Comparison of ENCODE assay signal across 9 mouse cellular contexts in genomic region chr16:90709711-90710289, GRCm38 (mm10). TPM values are rescaled to one million over a fixed set of nuclear protein-coding genes. Genes with fewer than 3 reads are reported as not detected.
DNase-seq lines count a peak whose midpoint lies in the region; ATAC-seq and TF ChIP-seq lines count a peak whose summit lies in the region.
"Had no signal": no experiment of that assay in that cellular context is flagged by ENCODE, and none has a peak within 500 bp of the region (broad histone marks: within the 10 kb centered on the region; RNA-seq: fewer than 3 reads in every experiment).

No protein-coding gene starts in this region.

- TF ChIP-seq CTCF in CH12.LX (conservative IDR thresholded peaks at IDR 0.05 in 1 of 2, IDR thresholded peaks at IDR 0.05 in 1 of 2; ENCODE audit: low read depth in 2 of 2, low read length in 2 of 2) = no peak
- no peak for TF ChIP-seq CTCF in brain, embryonic 14.5 days (IDR thresholded peaks at IDR 0.05; ENCODE audit: borderline replicate concordance, extremely low read depth, insufficient read depth, insufficient read length)
- TF ChIP-seq CTCF in left cerebral cortex, adult 2 months (IDR thresholded peaks at IDR 0.05) = no peak; the same call in 1 of the 2 replicates
- TF ChIP-seq CTCF in midbrain, postnatal 0 days (IDR thresholded peaks at IDR 0.05) = peak; percentile 6; the same call in 1 of the 2 replicates

- WGBS in forebrain, embryonic 13.5 days = 9% methylated on average over 17 of the region's 17 CpGs
- WGBS in hindbrain, embryonic 12.5 days = 21% methylated on average over 17 of the region's 17 CpGs
- WGBS in midbrain, postnatal 0 days = 2% methylated on average over 17 of the region's 17 CpGs

- peaks cover 7 to 17% of the 10 kb centered on the region in 2 experiments; a peak in 3 of 4 replicates for H3K4me1 ChIP-seq in CH12.LX (ENCODE audit: control insufficient read depth in 1 of 2, insufficient read depth in 2 of 2)
- H3K4me1 ChIP-seq in forebrain, embryonic 13.5 days = peaks cover 30% of the 10 kb centered on the region
- peaks cover 20% of the 10 kb centered on the region for H3K4me1 ChIP-seq in hindbrain, embryonic 12.5 days
- H3K4me1 ChIP-seq in midbrain, postnatal 0 days (ENCODE audit: insufficient read depth, low read length) = peaks cover 9% of the 10 kb centered on the region; the same call in 1 of the 2 replicates

- no peak for TF ChIP-seq RAD21 in CH12.LX (IDR thresholded peaks at IDR 0.05; ENCODE audit: low read depth, low read length)

- H3K27me3 ChIP-seq in CH12.LX (replicated peaks) = peaks cover 63% of the 10 kb centered on the region
- peaks cover 9% of the 10 kb centered on the region for H3K27me3 ChIP-seq in forebrain, embryonic 13.5 days
- no peaks in the 10 kb centered on the region; the same call in 1 of the 2 replicates for H3K27me3 ChIP-seq in hindbrain, embryonic 12.5 days
- H3K27me3 ChIP-seq in midbrain, postnatal 0 days (ENCODE audit: insufficient read depth, low read length) = no peaks in the 10 kb centered on the region; the same call in 1 of the 2 replicates

- in situ Hi-C loops in CH12.LX (cut with MboI; ENCODE audit: low pct_ligation_motif_present, low pct_unique_long_range_greater_than_20kb, low sequenced_read_pairs) = loop anchor here (25.0 kb wide), 1 partner anchor 322 kb away; the partner anchor contains the start of gene Hunk

- H3K4me2 ChIP-seq in CH12.LX (ENCODE audit: insufficient read depth, low read depth, poor library complexity, severe bottlenecking) = no peak overlapping the region
- H3K4me2 ChIP-seq in forebrain, embryonic 13.5 days = peak overlapping the region; percentile 59
- H3K4me2 ChIP-seq in hindbrain, embryonic 12.5 days (replicated peaks) = peak overlapping the region; percentile 49
- peak overlapping the region; percentile 62 for H3K4me2 ChIP-seq in midbrain, postnatal 0 days (ENCODE audit: low read depth, low read length, poor library complexity, severe bottlenecking)
- H3K4me2 ChIP-seq: liver, embryonic 13.5 days had no signal

- intact Hi-C loops in left cerebral cortex, adult 2 months (cut with DNase I) = loop anchor here (5.0 kb wide), 2 partner anchors 37 to 217 kb away; no protein-coding TSS in a partner anchor

- dilution Hi-C loops in CH12.LX (cut with MboI; ENCODE audit: extremely low pct_ligation_motif_present, extremely low pct_unique_long_range_greater_than_20kb, low sequenced_read_pairs) = no loop called here

- TF ChIP-seq POLR2A in CH12.LX (IDR thresholded peaks at IDR 0.05; ENCODE audit: low read depth, low read length) = no peak
- no peak for TF ChIP-seq POLR2A in brain, embryonic 14.5 days (IDR thresholded peaks at IDR 0.05; ENCODE audit: borderline replicate concordance, extremely low read depth, insufficient read depth, insufficient read length, poor library complexity, severe bottlenecking)

- peaks cover 5% of the 10 kb centered on the region for H3K9me3 ChIP-seq in CH12.LX (replicated peaks; ENCODE audit: low read length)
- H3K9me3 ChIP-seq in forebrain, embryonic 13.5 days (replicated peaks) = no peaks in the 10 kb centered on the region
- no peaks in the 10 kb centered on the region for H3K9me3 ChIP-seq in hindbrain, embryonic 12.5 days (replicated peaks)
- H3K9me3 ChIP-seq in midbrain, postnatal 0 days (ENCODE audit: low read length) = no peaks in the 10 kb centered on the region
- H3K9me3 ChIP-seq: liver, embryonic 13.5 days had no signal

- H3K27ac ChIP-seq in CH12.LX (ENCODE audit: insufficient read depth, low read depth) = no peak overlapping the region
- peak overlapping the region; percentile 81 for H3K27ac ChIP-seq in forebrain, embryonic 13.5 days
- peak overlapping the region; percentile 77 for H3K27ac ChIP-seq in hindbrain, embryonic 12.5 days
- peak overlapping the region; percentile 92 for H3K27ac ChIP-seq in left cerebral cortex, adult 2 months
- H3K27ac ChIP-seq in midbrain, postnatal 0 days (ENCODE audit: low read depth, low read length) = peak overlapping the region; percentile 77
- H3K27ac ChIP-seq: liver, embryonic 13.5 days had no signal

- H3K4me3 ChIP-seq in CH12.LX (replicated peaks in 1 of 3; ENCODE audit: low read depth in 2 of 3, low read length in 2 of 3, poor library complexity in 1 of 3) = no peak overlapping the region
- peak overlapping the region; percentile 23 for H3K4me3 ChIP-seq in forebrain, embryonic 13.5 days
- H3K4me3 ChIP-seq in hindbrain, embryonic 12.5 days = peak overlapping the region; percentile 20
- H3K4me3 ChIP-seq in left cerebral cortex, adult 2 months = peak overlapping the region; percentile 38
- H3K4me3 ChIP-seq in midbrain, postnatal 0 days (ENCODE audit: low read depth, low read length) = peak overlapping the region; percentile 31
- H3K4me3 ChIP-seq: liver, embryonic 13.5 days had no signal

- H3K79me2 ChIP-seq in CH12.LX (replicated peaks; ENCODE audit: control insufficient read depth, extremely low read depth, insufficient read depth, poor library complexity, severe bottlenecking) = no peaks in the 10 kb centered on the region

- no peak for TF ChIP-seq EP300 in CH12.LX (IDR thresholded peaks at IDR 0.05; ENCODE audit: low read length)

- no peaks in the 10 kb centered on the region for H3K36me3 ChIP-seq in CH12.LX (replicated peaks in 1 of 2; ENCODE audit: control insufficient read depth in 1 of 2, insufficient read depth in 1 of 2, low read length in 1 of 2)
- H3K36me3 ChIP-seq in forebrain, embryonic 13.5 days (ENCODE audit: poor library complexity, severe bottlenecking) = no peaks in the 10 kb centered on the region
- no peaks in the 10 kb centered on the region for H3K36me3 ChIP-seq in hindbrain, embryonic 12.5 days
- no peaks in the 10 kb centered on the region for H3K36me3 ChIP-seq in midbrain, postnatal 0 days (ENCODE audit: insufficient read depth, low read length)
- H3K36me3 ChIP-seq: liver, embryonic 13.5 days had no signal

- no peak for DNase-seq in CH12.LX (ENCODE audit: extremely low read depth)
- peak; percentile 98 for DNase-seq in brain, embryonic 14.5 days (ENCODE audit: low read depth)
- peak; percentile 74 to 78 for DNase-seq in left cerebral cortex, adult 2 months (ENCODE audit: extremely low spot score in 1 of 2, low spot score in 2 of 2)
- peak; percentile 96 for DNase-seq in midbrain, postnatal 0 days (ENCODE audit: low spot score)
- no peak for DNase-seq in B cell, adult 2 months
- no peak for DNase-seq in testis, postnatal 14 days (ENCODE audit: low spot score)
- DNase-seq: liver, embryonic 13.5 days had no signal

- no peak overlapping the region for H3K9ac ChIP-seq in CH12.LX (ENCODE audit: insufficient read depth, low read depth)
- peak overlapping the region; percentile 57 for H3K9ac ChIP-seq in forebrain, embryonic 13.5 days
- peak overlapping the region; percentile 23; the same call in 1 of the 2 replicates for H3K9ac ChIP-seq in hindbrain, embryonic 12.5 days
- peak overlapping the region; percentile 60 for H3K9ac ChIP-seq in midbrain, postnatal 0 days (replicated peaks; ENCODE audit: low read length, poor library complexity, severe bottlenecking)
- H3K9ac ChIP-seq: liver, embryonic 13.5 days had no signal

- ATAC-seq in forebrain, embryonic 13.5 days = peak; percentile 92
- ATAC-seq in hindbrain, embryonic 12.5 days (ENCODE audit: low FRiP score) = peak; percentile 93
- ATAC-seq in midbrain, postnatal 0 days (ENCODE audit: low FRiP score) = peak; percentile 89

TF ChIP-seq in CH12.LX, 34 proteins besides CTCF, POLR2A, EP300 and RAD21:
- TF ChIP-seq ELF1 (IDR thresholded peaks at IDR 0.05; ENCODE audit: low read depth, low read length) = no peak
- no peak for TF ChIP-seq NELFE (IDR thresholded peaks at IDR 0.05; ENCODE audit: low read depth, low read length)
- no peak for TF ChIP-seq RCOR1 (conservative IDR thresholded peaks at IDR 0.05; ENCODE audit: low read depth, low read length)
- no peak for TF ChIP-seq ETS1 (conservative IDR thresholded peaks at IDR 0.05; ENCODE audit: low read depth, low read length)
- TF ChIP-seq MYC (IDR thresholded peaks at IDR 0.05; ENCODE audit: low read depth, low read length) = no peak
- no peak for TF ChIP-seq ZNF384 (IDR thresholded peaks at IDR 0.05; ENCODE audit: low read depth, low read length)
- peak; percentile 23; the same call in 1 of the 2 replicates for TF ChIP-seq BHLHE40 (IDR thresholded peaks at IDR 0.05; ENCODE audit: low read depth, low read length)
- no peak for TF ChIP-seq JUND (conservative IDR thresholded peaks at IDR 0.05; ENCODE audit: low read depth, low read length)

RNA-seq across cellular contexts. Expression of gene Mis18a, which starts 17.4 kb away (rescaled TPM):
- 49.0 and 51.7 TPM in 2 replicates for total RNA-seq in CH12.LX (2012; rRNA removed)
- total RNA-seq in CH12.LX (2014; rRNA removed) = 113 and 120 TPM in 2 replicates
- polyA plus RNA-seq in CH12.LX (2012; ENCODE audit: insufficient read length, low read depth) = 38.3 and 40.5 TPM in 2 replicates
- polyA plus RNA-seq in brain, embryonic 14.5 days (2012; rRNA removed) = 25.8 and 42.3 TPM in 2 replicates
- 73.6 and 75.1 TPM in 2 replicates for polyA plus RNA-seq in forebrain, embryonic 13.5 days (2015; fragmentation: Nextera tagmentation; extraction: Ambion mirVana)
- polyA plus RNA-seq in hindbrain, embryonic 12.5 days (2016; fragmentation: Nextera tagmentation; extraction: Ambion mirVana) = 48.5 and 49.5 TPM in 2 replicates
- total RNA-seq in left cerebral cortex, adult 2 months (2021) = 1 to 10 TPM; 5.4 to 8.2 TPM
- total RNA-seq in midbrain, postnatal 0 days (2014; rRNA removed) = 13.8 and 19.6 TPM in 2 replicates
- 23.6 and 24.9 TPM in 2 replicates for polyA plus RNA-seq in midbrain, postnatal 0 days (2015; fragmentation: Nextera tagmentation; extraction: Ambion mirVana)

RNA-seq across cellular contexts. Expression of gene Mrap, which starts 28.2 kb away (rescaled TPM):
- total RNA-seq in CH12.LX (2012; rRNA removed) (not detected in 2 replicates), CH12.LX (2014; rRNA removed) (not detected in 2 replicates)
- polyA plus RNA-seq in CH12.LX (2012; ENCODE audit: insufficient read length, low read depth) = not detected in 2 replicates
- 0.09 and 0.15 TPM in 2 replicates for polyA plus RNA-seq in brain, embryonic 14.5 days (2012; rRNA removed)
- polyA plus RNA-seq in forebrain, embryonic 13.5 days (2015; fragmentation: Nextera tagmentation; extraction: Ambion mirVana) = 0.18 TPM in 1 of 2 replicates, not detected in the other
- 0.22 TPM in 1 of 2 replicates, not detected in the other for polyA plus RNA-seq in hindbrain, embryonic 12.5 days (2016; fragmentation: Nextera tagmentation; extraction: Ambion mirVana)
- under 1 TPM in 1 of 2 experiments, not detected in 1; 0.47 TPM for total RNA-seq in left cerebral cortex, adult 2 months (2021)
- total RNA-seq in midbrain, postnatal 0 days (2014; rRNA removed) = 0.77 TPM in 1 of 2 replicates, not detected in the other
- 0.41 and 0.74 TPM in 2 replicates for polyA plus RNA-seq in midbrain, postnatal 0 days (2015; fragmentation: Nextera tagmentation; extraction: Ambion mirVana)

Comparison
In these comparisons a context has a peak if more than half of its experiments do, and no peak if none do; other contexts are left out.
1. DNase-seq: peak in brain, embryonic 14.5 days (single experiment), left cerebral cortex, adult 2 months (2 of 2) and midbrain, postnatal 0 days (single experiment); none in CH12.LX (single experiment), B cell, adult 2 months (0 of 2) and testis, postnatal 14 days (single experiment).
2. H3K4me3 ChIP-seq: peak in forebrain, embryonic 13.5 days (single experiment), hindbrain, embryonic 12.5 days (single experiment), left cerebral cortex, adult 2 months (single experiment) and midbrain, postnatal 0 days (single experiment); none in CH12.LX (0 of 3).
3. Peak in every context shown above with its lines, with median percentiles within 50 percentile points of each other: ATAC-seq.